ENCODE assay signal across 8 mouse cellular contexts in the genomic region with DNA sequence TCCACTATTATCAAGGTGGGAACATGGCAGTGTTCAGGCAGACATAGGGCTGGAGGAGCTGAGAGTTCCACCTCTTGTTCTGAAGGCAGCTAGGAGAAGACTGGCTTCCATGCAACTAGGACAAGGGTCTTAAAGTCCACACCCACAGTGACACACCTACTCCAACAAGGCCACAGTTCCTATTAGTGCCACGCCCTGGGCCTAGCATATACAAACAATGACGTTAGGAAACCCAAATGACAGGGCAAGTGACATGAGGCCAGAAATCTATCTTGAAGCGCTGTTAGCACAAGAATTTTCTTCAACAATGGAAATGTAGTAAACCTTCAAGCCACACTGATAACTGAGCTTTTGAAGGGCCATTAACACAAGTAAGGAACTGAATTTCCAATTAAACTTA. TPM values are rescaled to one million over a fixed set of nuclear protein-coding genes. Genes with fewer than 3 reads are reported as not detected.
DNase-seq lines count a peak whose midpoint lies in the region; ATAC-seq and TF ChIP-seq lines count a peak whose summit lies in the region.

No protein-coding gene starts in this region.

- no peak for DNase-seq in heart, postnatal 25 days (ENCODE audit: low spot score)
- DNase-seq in hindbrain, postnatal 0 days (ENCODE audit: low spot score): no peak
- DNase-seq in midbrain, embryonic 14.5 days: no peak
- DNase-seq in embryo, embryonic 9.5 days (ENCODE audit: extremely low spot score): no peak
- no peak for DNase-seq in urinary bladder, adult 18-20 months (ENCODE audit: low spot score in 2 of 2)
- no peak for DNase-seq in embryo, embryonic 10 days (ENCODE audit: low spot score)

- peak overlapping the region; percentile 80; the same call in 1 of the 2 replicates for H3K9ac ChIP-seq in heart, embryonic 14.5 days (ENCODE audit: low read length)
- H3K9ac ChIP-seq in hindbrain, postnatal 0 days (replicated peaks; ENCODE audit: low read length): peak overlapping the region; percentile 56; the same call in 1 of the 2 replicates
- H3K9ac ChIP-seq in midbrain, embryonic 14.5 days (replicated peaks; ENCODE audit: low read length): peak overlapping the region; percentile 62

- WGBS in heart, embryonic 14.5 days: 84% methylated on average over 3 of the region's 3 CpGs
- 89% methylated on average over 3 of the region's 3 CpGs for WGBS in hindbrain, postnatal 0 days
- 94% methylated on average over 3 of the region's 3 CpGs for WGBS in midbrain, embryonic 14.5 days

- peaks cover 9 to 20% of the 10 kb centered on the region in 2 experiments for H3K4me1 ChIP-seq in heart, embryonic 14.5 days (ENCODE audit: control insufficient read depth in 2 of 2, insufficient read depth in 2 of 2, low read length in 2 of 2)
- peaks cover 14% of the 10 kb centered on the region for H3K4me1 ChIP-seq in brown adipose tissue, adult 24 weeks (ENCODE audit: control insufficient read depth, insufficient read depth, insufficient read length, low read length)
- peaks cover 16% of the 10 kb centered on the region for H3K4me1 ChIP-seq in hindbrain, postnatal 0 days (ENCODE audit: insufficient read depth, low read length)
- peaks cover 21% of the 10 kb centered on the region for H3K4me1 ChIP-seq in midbrain, embryonic 14.5 days (ENCODE audit: control insufficient read depth, insufficient read depth, low read length)

- intact Hi-C loops in heart, postnatal 25 days (cut with DNase I): no loop called here

- H3K4me2 ChIP-seq in heart, embryonic 14.5 days (ENCODE audit: low read length): peak overlapping the region; percentile 88
- H3K4me2 ChIP-seq in hindbrain, postnatal 0 days (ENCODE audit: low read depth, low read length): peak overlapping the region; percentile 68
- peak overlapping the region; percentile 63 for H3K4me2 ChIP-seq in midbrain, embryonic 14.5 days (ENCODE audit: low read length)

- peak overlapping the region in 1 of 2 experiments; percentile 97; a peak in 1 of 4 replicates for H3K27ac ChIP-seq in heart, embryonic 14.5 days (replicated peaks in 1 of 2; ENCODE audit: control insufficient read depth in 1 of 2, insufficient read depth in 1 of 2, low read depth in 2 of 2, low read length in 2 of 2)
- peak overlapping the region; percentile 67 for H3K27ac ChIP-seq in brown adipose tissue, adult 24 weeks (replicated peaks; ENCODE audit: low read depth, low read length)
- peak overlapping the region; percentile 97; the same call in 1 of the 2 replicates for H3K27ac ChIP-seq in hindbrain, postnatal 0 days
- no peak overlapping the region for H3K27ac ChIP-seq in midbrain, embryonic 14.5 days (replicated peaks; ENCODE audit: low read depth, low read length)

- peaks cover 1% of the 10 kb centered on the region; the same call in 1 of the 2 replicates for H3K36me3 ChIP-seq in heart, embryonic 14.5 days (ENCODE audit: control insufficient read depth, insufficient read depth, low read length)
- no peaks in the 10 kb centered on the region for H3K36me3 ChIP-seq in hindbrain, postnatal 0 days (ENCODE audit: insufficient read depth, low read length)
- peaks cover under 1% of the 10 kb centered on the region; the same call in 1 of the 2 replicates for H3K36me3 ChIP-seq in midbrain, embryonic 14.5 days (ENCODE audit: control insufficient read depth, insufficient read depth, low read length)

- TF ChIP-seq CTCF in hindbrain, postnatal 0 days (IDR thresholded peaks at IDR 0.05; ENCODE audit: low read depth): no peak

- H3K9me3 ChIP-seq in heart, embryonic 14.5 days (ENCODE audit: control insufficient read depth, low read length): no peaks in the 10 kb centered on the region
- H3K9me3 ChIP-seq in hindbrain, postnatal 0 days (ENCODE audit: low read length): no peaks in the 10 kb centered on the region
- H3K9me3 ChIP-seq in midbrain, embryonic 14.5 days (ENCODE audit: control insufficient read depth, low read length): no peaks in the 10 kb centered on the region

- no peaks in the 10 kb centered on the region for H3K27me3 ChIP-seq in heart, embryonic 14.5 days (ENCODE audit: control insufficient read depth, insufficient read depth, low read length)
- no peaks in the 10 kb centered on the region for H3K27me3 ChIP-seq in hindbrain, postnatal 0 days (ENCODE audit: insufficient read depth, low read length)
- no peaks in the 10 kb centered on the region for H3K27me3 ChIP-seq in midbrain, embryonic 14.5 days (ENCODE audit: control insufficient read depth, insufficient read depth, low read length)

- ATAC-seq in heart, embryonic 14.5 days (ENCODE audit: insufficient number of reproducible peaks, insufficient read depth, low FRiP score, low read depth): no peak
- no peak for ATAC-seq in hindbrain, postnatal 0 days
- ATAC-seq in midbrain, embryonic 14.5 days (ENCODE audit: low FRiP score, low TSS enrichment): no peak

- peak overlapping the region in 1 of 2 experiments; percentile 69; a peak in 2 of 4 replicates for H3K4me3 ChIP-seq in heart, embryonic 14.5 days (ENCODE audit: control insufficient read depth in 1 of 2, insufficient read depth in 1 of 2, low read depth in 1 of 2, low read length in 2 of 2)
- H3K4me3 ChIP-seq in brown adipose tissue, adult 24 weeks (ENCODE audit: insufficient read depth, low read depth, low read length): no peak overlapping the region; the same call in 1 of the 2 replicates
- H3K4me3 ChIP-seq in hindbrain, postnatal 0 days (ENCODE audit: low read length): peak overlapping the region; percentile 70
- H3K4me3 ChIP-seq in midbrain, embryonic 14.5 days (replicated peaks; ENCODE audit: low read depth, low read length): peak overlapping the region; percentile 60

RNA-seq across cellular contexts. Expression of gene Aptx, which starts 1.2 kb away (rescaled TPM):
- polyA plus RNA-seq in heart, embryonic 14.5 days (2014; fragmentation: Nextera tagmentation; extraction: Ambion mirVana): 25.1 and 29.0 TPM in 2 replicates
- total RNA-seq in heart, postnatal 25 days (2021): 10 to 100 TPM; 14.0 to 15.2 TPM
- polyA plus RNA-seq in brown adipose tissue, adult 24 weeks (2012; ENCODE audit: insufficient read depth, insufficient read length, missing spikeins): 22.9 and 23.2 TPM in 2 replicates
- 12.9 and 13.2 TPM in 2 replicates for total RNA-seq in hindbrain, postnatal 0 days (2014; rRNA removed)
- 36.0 and 38.3 TPM in 2 replicates for polyA plus RNA-seq in hindbrain, postnatal 0 days (2015; fragmentation: Nextera tagmentation; extraction: Ambion mirVana)
- polyA plus RNA-seq in midbrain, embryonic 14.5 days (2014; fragmentation: Nextera tagmentation; extraction: Ambion mirVana): 43.5 and 44.8 TPM in 2 replicates

RNA-seq across cellular contexts. Expression of gene Dnaja1, which starts 20.2 kb away (rescaled TPM):
- polyA plus RNA-seq in heart, embryonic 14.5 days (2014; fragmentation: Nextera tagmentation; extraction: Ambion mirVana): 218 and 239 TPM in 2 replicates
- total RNA-seq in heart, postnatal 25 days (2021): 100 to 1,000 TPM in 1 of 2 experiments, 10 to 100 TPM in 1; 62.4 to 109 TPM
- 160 and 462 TPM in 2 replicates for polyA plus RNA-seq in brown adipose tissue, adult 24 weeks (2012; ENCODE audit: insufficient read depth, insufficient read length, missing spikeins)
- 64.4 and 65.3 TPM in 2 replicates for total RNA-seq in hindbrain, postnatal 0 days (2014; rRNA removed)
- polyA plus RNA-seq in hindbrain, postnatal 0 days (2015; fragmentation: Nextera tagmentation; extraction: Ambion mirVana): 634 and 637 TPM in 2 replicates
- 669 and 677 TPM in 2 replicates for polyA plus RNA-seq in midbrain, embryonic 14.5 days (2014; fragmentation: Nextera tagmentation; extraction: Ambion mirVana)

RNA-seq across cellular contexts. Expression of gene Smu1, which starts 55.9 kb away (rescaled TPM):
- polyA plus RNA-seq in heart, embryonic 14.5 days (2014; fragmentation: Nextera tagmentation; extraction: Ambion mirVana): 100 and 102 TPM in 2 replicates
- 10 to 100 TPM; 31.5 to 31.8 TPM for total RNA-seq in heart, postnatal 25 days (2021)
- polyA plus RNA-seq in brown adipose tissue, adult 24 weeks (2012; ENCODE audit: insufficient read depth, insufficient read length, missing spikeins): 35.8 and 42.9 TPM in 2 replicates
- total RNA-seq in hindbrain, postnatal 0 days (2014; rRNA removed): 56.2 and 75.1 TPM in 2 replicates
- polyA plus RNA-seq in hindbrain, postnatal 0 days (2015; fragmentation: Nextera tagmentation; extraction: Ambion mirVana): 104 and 111 TPM in 2 replicates
- polyA plus RNA-seq in midbrain, embryonic 14.5 days (2014; fragmentation: Nextera tagmentation; extraction: Ambion mirVana): 114 and 136 TPM in 2 replicates
